Mouse (Mus musculus) activated CD4-positive, CD25-positive, alpha-beta regulatory T cell, adult 4 months (primary cell): ENCODE results near the gene Obox5. TPM values are rescaled to one million over a fixed set of nuclear protein-coding genes. Genes with fewer than 3 reads are reported as not detected.
"Not testable (repeated sequence)": the region's sequence is repeated elsewhere in the genome, so short reads cannot be mapped to it uniquely, and the experiment has no call there.

Experiments used
- ATAC-seq: one replicate; pipeline ENCODE4 v1.8.0; 2017
- polyA plus RNA-seq, 2 experiments: library from polyadenylated mRNA; unstranded; fragments of 100-300 nt; shearing (Covaris generic); gene quantifications; one replicate each; pipeline ENCODE4 v1.2.1; 2017

Obox5 gene
- not detected for polyA plus RNA-seq

- ATAC-seq, result not testable (repeated sequence)
Observed at GRCm38 (mm10) chr7:15749831-15750230, at the start of gene Obox5. Gene Obox5, plus strand, starts transcription at chr7:15750131.

DNA sequence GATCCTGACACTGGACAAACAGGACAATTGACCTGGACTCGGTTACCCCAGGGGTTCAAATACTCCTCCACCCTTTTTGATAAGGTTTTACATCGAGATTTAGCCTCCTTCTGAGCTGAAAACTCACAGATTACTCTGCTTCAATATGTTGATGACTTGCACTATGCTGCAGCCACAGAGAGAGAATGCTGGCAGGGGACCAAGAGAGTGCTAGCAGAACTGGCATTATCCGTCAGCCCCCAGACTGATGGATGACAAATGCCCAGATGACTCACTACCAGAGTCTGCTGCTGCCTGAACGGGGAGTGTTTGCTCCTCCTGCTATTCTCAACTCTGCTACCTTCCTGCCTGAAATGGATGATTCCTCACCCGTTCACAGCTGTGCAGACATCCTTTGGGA is 635 bp upstream of the Obox5 start:
- ATAC-seq, result not testable (repeated sequence)

Other genes with a start within 250 kb of the Obox5 start
- not detected for gene Obox3, start 110.2 kb upstream of the Obox5 start, polyA plus RNA-seq
- not detected for gene Obox6, start 89.5 kb downstream of the Obox5 start, polyA plus RNA-seq
- not detected for gene Crx, start 129.8 kb downstream of the Obox5 start, polyA plus RNA-seq
- not detected for gene Crxos, start 132.5 kb downstream of the Obox5 start, polyA plus RNA-seq
- 100 to 1,000 TPM; 824 to 866 TPM for gene Selenow, start 172.3 kb downstream of the Obox5 start, polyA plus RNA-seq
- gene Nop53, start 195.9 kb downstream of the Obox5 start, polyA plus RNA-seq, result 100 to 1,000 TPM; 334 to 398 TPM
- gene Ehd2, start 217.4 kb downstream of the Obox5 start, polyA plus RNA-seq, result under 1 TPM; 0.07 to 0.11 TPM